Mouse (Mus musculus): Measurements from ENCODE around the gene Gm6760.

The Gm6760 gene

DNA sequence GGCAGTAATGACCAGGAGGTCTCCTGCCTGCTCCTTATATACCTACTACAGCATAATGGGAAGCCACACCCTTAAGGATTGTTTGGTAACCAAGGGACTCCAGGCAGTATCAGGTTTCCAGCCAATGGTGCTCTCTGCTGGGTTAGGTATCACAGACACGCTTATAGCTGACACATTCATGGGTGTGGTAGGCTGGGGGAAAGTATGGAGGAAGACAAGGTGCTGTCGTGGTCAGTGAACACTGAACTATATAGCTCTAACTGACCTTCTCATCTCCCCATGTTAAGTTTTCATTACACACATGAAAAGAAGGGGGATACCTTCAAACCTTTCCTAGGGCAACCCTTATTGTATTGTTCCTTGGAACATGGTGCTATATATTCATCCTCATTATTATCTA is at the start of gene Gm6760:
TSS of gene Gm6760 (minus strand) at position 101 of the 400 bp plus-strand sequence.
- no peak for DNase-seq (ENCODE audit: low spot score in 2 of 2)

- DNase-seq (ENCODE audit: low spot score in 2 of 2), result no peak
These were observed 29.2 kb upstream of the Gm6760 start for GRCm38 (mm10) chrX:64181246-64181645.

DNA sequence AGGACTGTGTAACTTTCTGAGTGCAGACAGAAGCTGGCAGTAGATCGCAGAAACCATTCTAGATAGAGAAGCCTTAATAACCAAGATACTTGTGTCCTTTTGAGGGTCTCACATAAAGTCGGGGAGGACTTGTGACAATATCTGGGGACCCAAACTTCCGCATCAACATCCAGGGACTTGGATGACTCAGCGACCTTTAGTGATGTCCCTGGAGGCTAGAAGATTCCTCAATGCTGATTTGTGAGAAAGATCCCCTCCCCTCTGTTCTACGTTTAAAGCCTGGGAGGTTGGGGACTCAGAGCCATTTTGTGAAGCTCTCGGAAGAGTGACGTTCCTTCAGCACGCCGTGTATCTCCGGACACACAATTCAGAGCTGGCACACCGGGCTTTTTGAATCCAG is 21.2 kb upstream of the Gm6760 start, which contains the start of gene 3830417A13Rik:
TSS of gene 3830417A13Rik (plus strand) at position 301 of the 400 bp plus-strand sequence.
- no peak for DNase-seq (ENCODE audit: low spot score in 2 of 2)
